8 mouse cellular contexts compared by ENCODE assay signal in genomic region chr13:67723848-67724479, GRCm38 (mm10). TPM values are rescaled to one million over a fixed set of nuclear protein-coding genes. Genes with fewer than 3 reads are reported as not detected.
DNase-seq lines count a peak whose midpoint lies in the region; ATAC-seq and TF ChIP-seq lines count a peak whose summit lies in the region.

No protein-coding gene starts in this region.

- peak; percentile 91 for DNase-seq in ZHBTc4 (ENCODE audit: low read depth, low spot score)
- DNase-seq in gastrocnemius, adult 2 months: peak; percentile 88
- peak; percentile 96 for DNase-seq in hindbrain, postnatal 0 days (ENCODE audit: low spot score)
- peak; percentile 89 to 90 for DNase-seq in left cerebral cortex, adult 2 months (ENCODE audit: extremely low spot score in 1 of 2, low spot score in 2 of 2)
- DNase-seq in right cerebral cortex, adult 2 months (ENCODE audit: low spot score in 2 of 2): peak; percentile 95 to 97
- DNase-seq in urinary bladder, postnatal 14 days (ENCODE audit: low spot score): peak; percentile 89

- peak overlapping the region; percentile 57 for H3K9ac ChIP-seq in hindbrain, postnatal 0 days (replicated peaks; ENCODE audit: low read length)

- WGBS in hindbrain, postnatal 0 days: under 1% methylated on average over 17 of the region's 17 CpGs

- no peaks in the 10 kb centered on the region for H3K9me3 ChIP-seq in hindbrain, postnatal 0 days (ENCODE audit: low read length)

- TF ChIP-seq CTCF in gastrocnemius, adult 2 months (IDR thresholded peaks at IDR 0.05): no peak
- TF ChIP-seq CTCF in hindbrain, postnatal 0 days (IDR thresholded peaks at IDR 0.05; ENCODE audit: low read depth): peak; percentile 18; the same call in 1 of the 2 replicates
- TF ChIP-seq CTCF in left cerebral cortex, adult 2 months (IDR thresholded peaks at IDR 0.05): no peak

- no peaks in the 10 kb centered on the region; the same call in 1 of the 2 replicates for H3K4me1 ChIP-seq in hindbrain, postnatal 0 days (ENCODE audit: insufficient read depth, low read length)

- no peaks in the 10 kb centered on the region for H3K27me3 ChIP-seq in hindbrain, postnatal 0 days (ENCODE audit: insufficient read depth, low read length)

- H3K4me3 ChIP-seq in gastrocnemius, adult 2 months: peak overlapping the region; percentile 94
- H3K4me3 ChIP-seq in hindbrain, postnatal 0 days (ENCODE audit: low read length): peak overlapping the region; percentile 63
- peak overlapping the region; percentile 85 for H3K4me3 ChIP-seq in left cerebral cortex, adult 2 months

- H3K27ac ChIP-seq in gastrocnemius, adult 2 months: peak overlapping the region; percentile 88
- H3K27ac ChIP-seq in hindbrain, postnatal 0 days: peak overlapping the region; percentile 70
- H3K27ac ChIP-seq in left cerebral cortex, adult 2 months: peak overlapping the region; percentile 87

- intact Hi-C loops in gastrocnemius, adult 2 months (cut with DNase I): loop anchor here (2.0 to 10.0 kb wide), 5 partner anchors 41 to 199 kb away; partner anchors contain the start of genes Gm26965, Gm49345, Zfp273 and Zfp729a
- intact Hi-C loops in left cerebral cortex, adult 2 months (cut with DNase I): loop anchor here (1.0 to 10.0 kb wide), 4 partner anchors 41 to 789 kb away; partner anchors contain the start of genes Zfp273 and Zfp729b

- peak overlapping the region; percentile 65 for H3K4me2 ChIP-seq in hindbrain, postnatal 0 days (ENCODE audit: low read depth, low read length)

- H3K36me3 ChIP-seq in hindbrain, postnatal 0 days (ENCODE audit: insufficient read depth, low read length): no peaks in the 10 kb centered on the region

- peak; percentile 94 for ATAC-seq in common myeloid progenitor, adult 5-6 weeks (replicated peaks; ENCODE audit: low read depth, poor library complexity, severe bottlenecking)
- peak; percentile 96 for ATAC-seq in hindbrain, postnatal 0 days
- peak; percentile 95 for ATAC-seq in megakaryocyte, adult 5-6 weeks (ENCODE audit: poor library complexity, severe bottlenecking)

RNA-seq across cellular contexts. Expression of gene Zfp65, which starts 5.0 kb away (rescaled TPM):
- total RNA-seq in common myeloid progenitor, adult 5-6 weeks (2017): 14.5 and 21.5 TPM in 2 replicates
- total RNA-seq in gastrocnemius, adult 2 months (2021): 1 to 10 TPM; 3.5 to 4.8 TPM
- 8.5 and 10.0 TPM in 2 replicates for total RNA-seq in hindbrain, postnatal 0 days (2014; rRNA removed)
- 4.2 and 5.1 TPM in 2 replicates for polyA plus RNA-seq in hindbrain, postnatal 0 days (2015; fragmentation: Nextera tagmentation; extraction: Ambion mirVana)
- total RNA-seq in left cerebral cortex, adult 2 months (2021): 10 to 100 TPM; 14.0 to 14.6 TPM
- 11.0 and 17.1 TPM in 2 replicates for total RNA-seq in megakaryocyte, adult 5-6 weeks (2015)
- 14.0 and 15.9 TPM in 2 replicates for total RNA-seq in megakaryocyte, adult 5-6 weeks (2017)

RNA-seq across cellular contexts. Expression of gene Zfp85, which starts 31.1 kb away (rescaled TPM):
- 2.4 and 8.6 TPM in 2 replicates for total RNA-seq in common myeloid progenitor, adult 5-6 weeks (2017)
- total RNA-seq in gastrocnemius, adult 2 months (2021): 1 to 10 TPM; 1.6 TPM
- total RNA-seq in hindbrain, postnatal 0 days (2014; rRNA removed): 4.4 and 8.9 TPM in 2 replicates
- polyA plus RNA-seq in hindbrain, postnatal 0 days (2015; fragmentation: Nextera tagmentation; extraction: Ambion mirVana): 2.9 and 4.6 TPM in 2 replicates
- total RNA-seq in left cerebral cortex, adult 2 months (2021): 1 to 10 TPM; 5.8 to 6.5 TPM
- 6.2 and 8.7 TPM in 2 replicates for total RNA-seq in megakaryocyte, adult 5-6 weeks (2015)
- 5.9 and 6.4 TPM in 2 replicates for total RNA-seq in megakaryocyte, adult 5-6 weeks (2017)

RNA-seq across cellular contexts. Expression of gene Zfp738, which starts 37.1 kb away (rescaled TPM):
- 25.2 and 26.0 TPM in 2 replicates for total RNA-seq in common myeloid progenitor, adult 5-6 weeks (2017)
- 1 to 10 TPM; 2.3 to 3.5 TPM for total RNA-seq in gastrocnemius, adult 2 months (2021)
- total RNA-seq in hindbrain, postnatal 0 days (2014; rRNA removed): 8.2 and 18.6 TPM in 2 replicates
- polyA plus RNA-seq in hindbrain, postnatal 0 days (2015; fragmentation: Nextera tagmentation; extraction: Ambion mirVana): 9.7 and 10.3 TPM in 2 replicates
- 10 to 100 TPM; 24.2 to 26.0 TPM for total RNA-seq in left cerebral cortex, adult 2 months (2021)
- 16.1 and 19.4 TPM in 2 replicates for total RNA-seq in megakaryocyte, adult 5-6 weeks (2015)
- total RNA-seq in megakaryocyte, adult 5-6 weeks (2017): 16.7 and 24.6 TPM in 2 replicates

RNA-seq across cellular contexts. Expression of gene Zfp493, which starts 55.5 kb away (rescaled TPM):
- 3.0 and 3.2 TPM in 2 replicates for total RNA-seq in common myeloid progenitor, adult 5-6 weeks (2017)
- 1 to 10 TPM; 3.6 to 5.5 TPM for total RNA-seq in gastrocnemius, adult 2 months (2021)
- total RNA-seq in hindbrain, postnatal 0 days (2014; rRNA removed): 1.1 and 2.6 TPM in 2 replicates
- 1.1 and 1.9 TPM in 2 replicates for polyA plus RNA-seq in hindbrain, postnatal 0 days (2015; fragmentation: Nextera tagmentation; extraction: Ambion mirVana)
- 1 to 10 TPM; 4.4 to 4.7 TPM for total RNA-seq in left cerebral cortex, adult 2 months (2021)
- total RNA-seq in megakaryocyte, adult 5-6 weeks (2015): 1.6 and 2.1 TPM in 2 replicates
- total RNA-seq in megakaryocyte, adult 5-6 weeks (2017): 0.12 and 0.95 TPM in 2 replicates

Comparison
In these comparisons a context has a peak if more than half of its experiments do, and no peak if none do; other contexts are left out.
1. Peak in every context shown above with its lines: DNase-seq, ATAC-seq, H3K4me3 ChIP-seq and H3K27ac ChIP-seq.